Mouse (Mus musculus): ENCODE measurements around the gene Timeless. TPM values are rescaled to one million over a fixed set of nuclear protein-coding genes. Genes with fewer than 3 reads are reported as not detected.
A peak's percentile ranks its signal among the peaks of the same experiment; 100 is the strongest.

Timeless gene
- polyA plus RNA-seq, 2 experiments = 32.4 to 48.6 TPM

GRCm38 (mm10) chr10:128214981-128215380, 16.9 kb upstream of the Timeless start:
- Histone ChIP-seq H3K27me3 (ENCODE audit: control insufficient read depth, insufficient read depth, low read length) (no peaks in the 10 kb centered on the region), H3K9me3 (ENCODE audit: control insufficient read depth, low read length) (no peaks in the 10 kb centered on the region), H3K4me2 (replicated peaks; ENCODE audit: low read depth, low read length, severe bottlenecking) (no peak overlapping the region), H3K4me3 (replicated peaks; ENCODE audit: low read length) (no peak overlapping the region), H3K9ac (ENCODE audit: low read depth, low read length, severe bottlenecking) (no peak overlapping the region), H3K4me1 (ENCODE audit: control insufficient read depth, insufficient read depth, low read length) (peaks cover 5% of the 10 kb centered on the region), H3K27ac (replicated peaks; ENCODE audit: low read depth, low read length) (no peak overlapping the region), H3K36me3 (ENCODE audit: control insufficient read depth, insufficient read depth, low read length) (no peaks in the 10 kb centered on the region)
- no peak for TF ChIP-seq POLR2A (IDR thresholded peaks at IDR 0.05; ENCODE audit: borderline replicate concordance, extremely low read depth, insufficient read depth, insufficient read length)
- DNase-seq (ENCODE audit: low spot score) (no peak), ATAC-seq (ENCODE audit: low FRiP score, low read depth) (no peak)
- 81% methylated on average over 5 of the region's 5 CpGs for WGBS

DNA sequence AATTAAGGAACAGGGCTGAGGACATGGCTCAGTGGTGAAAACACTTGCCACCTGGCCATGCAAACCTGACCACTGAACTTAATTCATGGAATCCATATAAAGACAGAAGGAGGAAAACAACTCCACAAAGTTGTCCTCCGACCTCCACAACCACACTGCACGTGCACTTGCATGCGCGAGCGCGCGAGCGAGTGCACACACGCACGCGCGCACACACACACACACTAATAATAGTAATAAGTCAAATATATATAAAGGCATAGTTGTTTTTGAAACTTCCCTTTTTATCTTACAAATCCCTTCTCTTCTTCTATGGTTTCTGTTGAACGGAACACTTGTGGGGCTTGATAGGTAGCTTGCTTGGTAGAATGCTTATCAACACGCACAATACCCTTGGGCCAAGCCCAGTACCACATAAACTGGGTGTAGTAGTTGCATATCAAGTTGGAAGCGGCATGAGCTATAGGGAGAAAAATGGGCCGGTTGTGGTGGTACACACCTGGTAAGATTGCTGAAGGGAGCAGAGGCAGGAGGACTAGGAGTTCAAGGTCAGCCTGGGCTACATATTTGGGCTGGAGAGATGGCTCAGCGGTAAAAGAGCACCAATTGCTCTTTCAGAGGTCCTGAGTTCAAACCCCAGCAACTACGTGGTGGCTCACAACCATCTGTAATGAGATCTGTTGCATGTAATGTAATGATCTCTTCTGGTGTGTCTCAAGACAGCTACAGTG, 13.3 kb upstream of the Timeless start:
- Histone ChIP-seq H3K27me3 (ENCODE audit: control insufficient read depth, insufficient read depth, low read length) (no peaks in the 10 kb centered on the region), H3K4me2 (replicated peaks; ENCODE audit: low read depth, low read length, severe bottlenecking) (no peak overlapping the region), H3K4me1 (ENCODE audit: control insufficient read depth, insufficient read depth, low read length) (no peaks in the 10 kb centered on the region), H3K9me3 (ENCODE audit: control insufficient read depth, low read length) (no peaks in the 10 kb centered on the region), H3K4me3 (replicated peaks; ENCODE audit: low read length) (no peak overlapping the region), H3K9ac (ENCODE audit: low read depth, low read length, severe bottlenecking) (no peak overlapping the region), H3K36me3 (ENCODE audit: control insufficient read depth, insufficient read depth, low read length) (no peaks in the 10 kb centered on the region), H3K27ac (replicated peaks; ENCODE audit: low read depth, low read length) (no peak overlapping the region)
- no peak for DNase-seq (ENCODE audit: low spot score)
- no peak for TF ChIP-seq POLR2A (IDR thresholded peaks at IDR 0.05; ENCODE audit: borderline replicate concordance, extremely low read depth, insufficient read depth, insufficient read length)
- ATAC-seq (ENCODE audit: low FRiP score, low read depth) = no peak
- WGBS = 94% methylated on average over 18 of the region's 18 CpGs

GRCm38 (mm10) chr10:128221533-128222286, 10.2 kb upstream of the Timeless start:
- H3K27me3 ChIP-seq (ENCODE audit: control insufficient read depth, insufficient read depth, low read length) = no peaks in the 10 kb centered on the region
- no peak overlapping the region for H3K9ac ChIP-seq (ENCODE audit: low read depth, low read length, severe bottlenecking)
- no peaks in the 10 kb centered on the region for H3K36me3 ChIP-seq (ENCODE audit: control insufficient read depth, insufficient read depth, low read length)
- H3K4me1 ChIP-seq (ENCODE audit: control insufficient read depth, insufficient read depth, low read length) = peaks cover 11% of the 10 kb centered on the region
- H3K9me3 ChIP-seq (ENCODE audit: control insufficient read depth, low read length) = no peaks in the 10 kb centered on the region
- H3K27ac ChIP-seq (replicated peaks; ENCODE audit: low read depth, low read length) = no peak overlapping the region
- no peak for ATAC-seq (ENCODE audit: low FRiP score, low read depth)
- 59% methylated on average over 16 of the region's 16 CpGs for WGBS
- no peak for TF ChIP-seq POLR2A (IDR thresholded peaks at IDR 0.05; ENCODE audit: borderline replicate concordance, extremely low read depth, insufficient read depth, insufficient read length)
- no peak overlapping the region for H3K4me3 ChIP-seq (replicated peaks; ENCODE audit: low read length)
- no peak overlapping the region for H3K4me2 ChIP-seq (replicated peaks; ENCODE audit: low read depth, low read length, severe bottlenecking)
- no peak for DNase-seq (ENCODE audit: low spot score)

DNA sequence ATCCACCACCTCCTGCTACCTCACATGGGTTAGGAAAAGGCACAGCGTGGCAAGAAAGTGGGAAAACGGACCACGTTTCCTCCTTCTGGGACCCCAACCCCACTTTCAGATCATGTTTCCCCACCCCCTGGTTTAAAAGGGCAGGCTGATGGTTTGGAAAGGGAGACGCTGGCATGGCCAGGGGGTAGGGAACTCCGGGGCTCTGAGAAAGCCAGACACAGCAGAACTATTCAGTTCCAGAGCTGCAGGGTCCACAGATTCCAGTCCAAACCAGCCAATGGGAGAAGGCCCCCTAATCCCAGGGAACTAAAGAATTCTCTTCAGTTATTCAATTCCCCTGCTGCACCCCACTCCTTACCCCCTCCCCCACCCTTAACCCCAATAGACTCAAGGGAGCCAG, 6.8 kb upstream of the Timeless start:
- Histone ChIP-seq H3K9me3 (ENCODE audit: control insufficient read depth, low read length) (no peaks in the 10 kb centered on the region), H3K27ac (replicated peaks; ENCODE audit: low read depth, low read length) (peak overlapping the region; percentile 35; the same call in 1 of the 2 replicates), H3K4me2 (replicated peaks; ENCODE audit: low read depth, low read length, severe bottlenecking) (no peak overlapping the region), H3K36me3 (ENCODE audit: control insufficient read depth, insufficient read depth, low read length) (no peaks in the 10 kb centered on the region), H3K27me3 (ENCODE audit: control insufficient read depth, insufficient read depth, low read length) (no peaks in the 10 kb centered on the region), H3K9ac (ENCODE audit: low read depth, low read length, severe bottlenecking) (peak overlapping the region; percentile 26; the same call in 1 of the 2 replicates), H3K4me1 (ENCODE audit: control insufficient read depth, insufficient read depth, low read length) (peaks cover 16% of the 10 kb centered on the region), H3K4me3 (replicated peaks; ENCODE audit: low read length) (no peak overlapping the region)
- WGBS = 33% methylated on average over 5 of the region's 5 CpGs
- TF ChIP-seq POLR2A (IDR thresholded peaks at IDR 0.05; ENCODE audit: borderline replicate concordance, extremely low read depth, insufficient read depth, insufficient read length) = no peak
- DNase-seq (ENCODE audit: low spot score) (no peak), ATAC-seq (ENCODE audit: low FRiP score, low read depth) (peak; percentile 67; the same call in 1 of the 2 replicates)

GRCm38 (mm10) chr10:128225538-128225937, 6.3 kb upstream of the Timeless start, which contains the start of gene Mip:
TSS of gene Mip (plus strand) at chr10:128225838.
- ATAC-seq (ENCODE audit: low FRiP score, low read depth) (peak; percentile 13; the same call in 1 of the 2 replicates), DNase-seq (ENCODE audit: low spot score) (no peak)
- Histone ChIP-seq H3K4me2 (replicated peaks; ENCODE audit: low read depth, low read length, severe bottlenecking) (no peak within 1 kb of the TSS), H3K4me1 (ENCODE audit: control insufficient read depth, insufficient read depth, low read length) (peaks cover 16% of the 10 kb centered on the region), H3K27ac (replicated peaks; ENCODE audit: low read depth, low read length) (peak within 1 kb of the TSS; percentile 68), H3K4me3 (replicated peaks; ENCODE audit: low read length) (no peak within 1 kb of the TSS), H3K27me3 (ENCODE audit: control insufficient read depth, insufficient read depth, low read length) (no peaks in the 10 kb centered on the region), H3K9me3 (ENCODE audit: control insufficient read depth, low read length) (no peaks in the 10 kb centered on the region), H3K9ac (ENCODE audit: low read depth, low read length, severe bottlenecking) (peak within 1 kb of the TSS; percentile 26; the same call in 1 of the 2 replicates), H3K36me3 (ENCODE audit: control insufficient read depth, insufficient read depth, low read length) (no peaks in the 10 kb centered on the region)
- no peak for TF ChIP-seq POLR2A (IDR thresholded peaks at IDR 0.05; ENCODE audit: borderline replicate concordance, extremely low read depth, insufficient read depth, insufficient read length)
- WGBS = 49% methylated on average over 4 of the region's 4 CpGs

Data from limb, embryonic 14.5 days (tissue).